Mouse (Mus musculus) cerebellum, adult 2 months (tissue): ENCODE data around the gene Trpm2. TPM values are rescaled to one million over a fixed set of nuclear protein-coding genes. Genes with fewer than 3 reads are reported as not detected.
"Not testable (repeated sequence)": the region's sequence is repeated elsewhere in the genome, so short reads cannot be mapped to it uniquely, and the experiment has no call there.

ENCODE experiments used
- DNase-seq, 2 experiments: peaks; one replicate each; pipeline ENCODE4 v3.0.0; 2021
- H3K27ac ChIP-seq: fragments of 200-500 bp; 2 replicates; pipeline ENCODE4 v1.5.1; 2012; ENCODE audit warnings: low read length, control low read depth, inconsistent platforms; ENCODE audit not compliant: insufficient read depth
- H3K27me3 ChIP-seq: fragments of 200-500 bp; 2 replicates; pipeline ENCODE4 v1.6.1; 2012; ENCODE audit warnings: inconsistent platforms, mild to moderate bottlenecking, low read length, moderate library complexity; ENCODE audit not compliant: control insufficient read depth, insufficient read depth
- H3K4me1 ChIP-seq: fragments of 200-500 bp; 2 replicates; pipeline ENCODE4 v1.6.1; 2011; ENCODE audit warnings: low read length; ENCODE audit not compliant: control insufficient read depth, insufficient read depth
- H3K4me3 ChIP-seq: fragments of 200-500 bp; replicated peaks from 2 replicates; pipeline ENCODE3; 2011; ENCODE audit warnings: mild to moderate bottlenecking, low read depth, low read length, control low read depth; ENCODE audit not compliant: insufficient read depth
- CTCF ChIP-seq: fragments of 200-500 bp; IDR thresholded peaks from 2 replicates; pipeline ENCODE4 v1.5.1; 2011; ENCODE audit warnings: low read depth, mild to moderate bottlenecking, control low read depth, low read length, moderate library complexity, borderline replicate concordance; ENCODE audit not compliant: insufficient read depth
- POLR2A ChIP-seq: fragments of 200-500 bp; IDR thresholded peaks from 2 replicates; pipeline ENCODE4 v1.6.1; 2011; ENCODE audit warnings: low read length, control low read depth, borderline replicate concordance; ENCODE audit not compliant: insufficient read depth
- WGBS: fragments of 180-500 bp; shearing (Covaris S2); methylation state at CpG from one replicate; pipeline ENCODE4 v1.1.7; 2018; 5-methylcytosine and 5-hydroxymethylcytosine counted together
- polyA plus RNA-seq: library from polyadenylated mRNA; depleted of rRNA; stranded (reverse); fragments of >200 nt; gene quantifications from 2 replicates; pipeline ENCODE4 v1.2.3, GENCODE M21; 2012; rRNA removed

Gene Trpm2
- 29.8 and 32.5 TPM in 2 replicates for polyA plus RNA-seq

GRCm38 (mm10) chr10:77970481-77970880 lies at the start of gene Trpm2:
Gene Trpm2, minus strand, starts transcription at chr10:77970563.
- no peak within 1 kb of the TSS for H3K27ac ChIP-seq
- no peak for TF ChIP-seq POLR2A
- no peak for TF ChIP-seq CTCF
- H3K4me1 ChIP-seq, result peaks cover 6% of the 10 kb centered on the region; the same call in 1 of the 2 replicates
- WGBS, result 91% methylated on average over 6 of the region's 6 CpGs
- H3K4me3 ChIP-seq, result peak within 1 kb of the TSS; percentile 81
- DNase-seq, result peak in 1 of 2 experiments; percentile 12
- no peaks in the 10 kb centered on the region for H3K27me3 ChIP-seq

- H3K4me1 ChIP-seq, H3K27ac ChIP-seq, H3K27me3 ChIP-seq, H3K4me3 ChIP-seq, DNase-seq: not testable (repeated sequence)
- WGBS, result 93% methylated on average over 7 of the region's 11 CpGs
Measured at GRCm38 (mm10) chr10:78019984-78020383, 49.6 kb upstream of the Trpm2 start.

- Histone ChIP-seq H3K27me3 (no peaks in the 10 kb centered on the region), H3K27ac (no peak overlapping the region), H3K4me1 (no peaks in the 10 kb centered on the region), H3K4me3 (no peak overlapping the region)
- TF ChIP-seq POLR2A (no peak), CTCF (no peak)
- 62% methylated on average over 4 of the region's 4 CpGs for WGBS
- no peak for DNase-seq
Measured at GRCm38 (mm10) chr10:78019291-78019690, 48.9 kb upstream of the Trpm2 start.

- H3K4me3 ChIP-seq, result peak overlapping the region; percentile 55
- peak; percentile 62 to 72 for DNase-seq
- no peaks in the 10 kb centered on the region for H3K4me1 ChIP-seq
- no peaks in the 10 kb centered on the region for H3K27me3 ChIP-seq
- no peak overlapping the region for H3K27ac ChIP-seq
- 8% methylated on average over 19 of the region's 19 CpGs for WGBS
- no peak for TF ChIP-seq POLR2A
- TF ChIP-seq CTCF, result peak; percentile 86
Measured at GRCm38 (mm10) chr10:78018797-78019203, 48.4 kb upstream of the Trpm2 start.

GRCm38 (mm10) chr10:78016366-78016765 lies 46.0 kb upstream of the Trpm2 start:
- 54% methylated on average over 5 of the region's 5 CpGs for WGBS
- no peaks in the 10 kb centered on the region for H3K27me3 ChIP-seq
- no peaks in the 10 kb centered on the region for H3K4me1 ChIP-seq
- no peak overlapping the region for H3K27ac ChIP-seq
- DNase-seq, result no peak
- no peak for TF ChIP-seq POLR2A
- TF ChIP-seq CTCF, result no peak
- no peak overlapping the region for H3K4me3 ChIP-seq

- Histone ChIP-seq H3K4me1 (no peaks in the 10 kb centered on the region), H3K4me3 (no peak overlapping the region), H3K27me3 (no peaks in the 10 kb centered on the region), H3K27ac (no peak overlapping the region)
- TF ChIP-seq CTCF, result no peak
- TF ChIP-seq POLR2A, result no peak
- DNase-seq, result no peak
- 93% methylated on average over 1 of the region's 1 CpGs for WGBS
Measured at GRCm38 (mm10) chr10:78015489-78015888, 45.1 kb upstream of the Trpm2 start.

GRCm38 (mm10) chr10:78012661-78013495 lies 42.5 kb upstream of the Trpm2 start:
- TF ChIP-seq CTCF (no peak), POLR2A (no peak)
- Histone ChIP-seq H3K4me1 (peaks cover 5% of the 10 kb centered on the region), H3K4me3 (no peak overlapping the region), H3K27ac (no peak overlapping the region), H3K27me3 (no peaks in the 10 kb centered on the region)
- 86% methylated on average over 18 of the region's 18 CpGs for WGBS
- no peak for DNase-seq

- H3K27me3 ChIP-seq, H3K4me3 ChIP-seq, DNase-seq, H3K27ac ChIP-seq, H3K4me1 ChIP-seq: not testable (repeated sequence)
- 93% methylated on average over 5 of the region's 5 CpGs for WGBS
Measured at GRCm38 (mm10) chr10:78011116-78011515, 40.8 kb upstream of the Trpm2 start.
